Mouse (Mus musculus): ENCODE results near the gene Taf9. TPM values are rescaled to one million over a fixed set of nuclear protein-coding genes. Genes with fewer than 3 reads are reported as not detected.

Gene Taf9
- polyA plus RNA-seq, 1 experiment: not detected

DNA sequence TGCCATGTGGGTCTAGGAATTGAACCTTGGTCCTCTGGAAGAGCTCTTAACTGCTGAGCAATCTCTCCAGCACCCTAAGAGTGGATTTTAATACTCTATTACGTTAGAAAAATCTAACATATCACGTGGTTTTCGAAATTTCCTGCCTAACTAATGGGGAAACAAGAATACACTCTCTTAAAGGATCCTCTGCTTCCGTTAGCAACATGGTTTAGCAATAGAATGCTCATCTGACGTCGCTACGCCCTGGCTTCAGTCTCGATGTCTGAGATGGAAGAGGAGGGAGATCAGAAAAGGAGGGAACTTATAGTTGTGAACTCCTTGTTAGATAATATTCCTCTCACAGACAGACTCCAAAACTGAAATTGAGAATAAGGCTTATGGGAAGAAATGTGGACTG, 3.2 kb upstream of the Taf9 start:
- no peak overlapping the region for H3K27ac ChIP-seq (replicated peaks; ENCODE audit: low read depth, low read length)
- peaks cover 3% of the 10 kb centered on the region for H3K4me1 ChIP-seq (ENCODE audit: control insufficient read depth, insufficient read depth, insufficient read length, low read length)
- H3K4me3 ChIP-seq (ENCODE audit: insufficient read depth, low read depth, low read length): no peak overlapping the region

DNA sequence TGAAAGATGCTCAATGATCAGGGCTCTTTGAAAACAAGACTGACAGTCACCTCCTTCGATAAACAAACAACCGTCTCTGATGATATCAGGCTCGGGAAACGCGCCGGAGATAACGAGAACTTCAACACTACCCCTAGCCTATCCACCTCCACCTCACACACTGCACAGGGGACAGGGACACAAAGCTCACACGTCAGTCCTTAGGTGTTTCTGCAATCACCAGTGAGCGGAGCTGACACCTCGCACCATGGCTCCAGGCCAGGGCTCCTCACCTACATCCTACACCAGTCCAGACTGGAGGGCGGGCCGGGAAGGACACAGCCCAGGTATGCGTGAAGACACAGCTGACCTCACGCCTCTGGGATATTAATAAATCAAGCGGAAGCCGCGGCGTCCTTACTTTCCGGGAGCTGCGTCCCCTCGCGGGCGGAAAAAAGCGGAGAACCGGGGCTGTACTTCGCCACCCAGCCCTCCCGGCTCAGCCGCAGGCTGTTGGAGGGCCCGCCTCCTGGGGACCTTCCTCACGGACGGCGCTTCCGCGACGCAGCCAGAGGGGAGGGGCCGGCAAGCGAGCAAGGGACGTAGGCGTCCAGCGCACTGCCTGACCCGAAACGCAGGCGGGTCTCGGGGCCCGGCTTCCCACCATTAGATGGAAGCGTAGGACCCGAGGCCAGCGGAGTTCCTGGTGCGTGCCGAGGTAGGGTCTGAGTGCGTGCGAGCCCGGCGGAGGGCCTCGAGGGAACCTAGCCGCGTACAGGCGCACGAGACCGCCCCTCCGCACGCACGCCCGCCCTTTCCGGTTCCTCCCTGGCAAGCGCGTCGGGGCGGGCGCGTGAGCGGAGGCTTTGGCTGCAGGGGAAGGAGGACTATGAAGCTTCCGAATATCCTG, 585 bp upstream of the Taf9 start, which contains the start of the genes Ak6 and Rad17:
Ak6 (plus strand) TSS at position 430 of the 889 bp plus-strand sequence.
Rad17 (minus strand) TSS at position 502 of the 889 bp plus-strand sequence.
- Histone ChIP-seq H3K4me1 (ENCODE audit: control insufficient read depth, insufficient read depth, insufficient read length, low read length) (peaks cover 3% of the 10 kb centered on the region), H3K4me3 (ENCODE audit: insufficient read depth, low read depth, low read length) (peak within 1 kb of the TSS; percentile 84), H3K27ac (replicated peaks; ENCODE audit: low read depth, low read length) (peak within 1 kb of the TSS; percentile 99)

DNA sequence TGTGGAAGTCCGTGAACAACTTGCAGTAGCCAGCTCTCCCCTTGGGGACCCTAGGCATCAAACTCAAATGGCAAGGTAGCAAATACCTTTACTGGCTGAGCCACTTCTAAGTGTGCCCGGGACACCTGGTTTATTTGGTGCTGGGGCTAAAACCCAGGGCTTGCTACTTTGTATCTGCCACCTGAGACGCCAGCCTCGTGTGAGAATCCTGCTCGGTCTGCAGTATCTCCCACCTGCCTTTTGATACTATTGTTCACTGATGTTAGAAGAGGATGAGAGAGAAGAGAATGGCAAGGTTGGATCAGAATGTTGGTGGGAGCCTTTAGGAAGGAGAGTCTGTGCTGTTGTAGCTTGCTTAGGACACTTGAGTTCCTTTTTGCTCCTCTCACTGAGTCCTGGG, 6.7 kb downstream of the Taf9 start:
- Histone ChIP-seq H3K4me1 (ENCODE audit: control insufficient read depth, insufficient read depth, insufficient read length, low read length) (no peaks in the 10 kb centered on the region), H3K27ac (replicated peaks; ENCODE audit: low read depth, low read length) (no peak overlapping the region), H3K4me3 (ENCODE audit: insufficient read depth, low read depth, low read length) (no peak overlapping the region)

DNA sequence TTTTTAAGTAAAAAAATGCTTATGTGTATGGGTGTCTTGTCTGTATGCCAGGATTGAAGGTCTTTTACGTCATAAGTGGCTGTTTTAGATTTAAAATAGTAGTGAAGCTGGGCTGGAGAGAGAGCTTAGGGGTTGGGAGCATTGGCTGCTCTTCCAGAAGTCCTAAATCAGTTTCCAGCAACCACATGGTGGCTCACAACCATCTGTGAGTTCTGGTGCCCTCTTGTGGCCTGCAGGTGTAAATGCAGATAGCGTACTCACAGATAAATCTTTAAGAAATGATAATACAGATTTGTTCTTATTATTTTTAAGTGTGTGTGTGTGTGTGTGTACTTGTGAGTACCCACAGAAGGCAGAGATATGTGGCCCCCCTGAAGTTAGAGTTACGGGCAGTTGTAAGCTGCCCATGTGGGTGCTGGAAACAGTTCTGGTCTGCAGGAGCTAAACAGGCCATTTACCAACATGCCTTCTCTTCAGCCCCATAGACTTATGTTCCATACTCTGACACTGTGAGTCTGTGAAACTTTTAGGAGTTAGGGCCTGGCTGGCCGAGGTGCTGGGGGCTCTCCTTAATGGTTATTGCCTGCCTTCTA, 8.6 kb downstream of the Taf9 start:
- Histone ChIP-seq H3K4me1 (ENCODE audit: control insufficient read depth, insufficient read depth, insufficient read length, low read length) (no peaks in the 10 kb centered on the region), H3K4me3 (ENCODE audit: insufficient read depth, low read depth, low read length) (no peak overlapping the region), H3K27ac (replicated peaks; ENCODE audit: low read depth, low read length) (no peak overlapping the region)

DNA sequence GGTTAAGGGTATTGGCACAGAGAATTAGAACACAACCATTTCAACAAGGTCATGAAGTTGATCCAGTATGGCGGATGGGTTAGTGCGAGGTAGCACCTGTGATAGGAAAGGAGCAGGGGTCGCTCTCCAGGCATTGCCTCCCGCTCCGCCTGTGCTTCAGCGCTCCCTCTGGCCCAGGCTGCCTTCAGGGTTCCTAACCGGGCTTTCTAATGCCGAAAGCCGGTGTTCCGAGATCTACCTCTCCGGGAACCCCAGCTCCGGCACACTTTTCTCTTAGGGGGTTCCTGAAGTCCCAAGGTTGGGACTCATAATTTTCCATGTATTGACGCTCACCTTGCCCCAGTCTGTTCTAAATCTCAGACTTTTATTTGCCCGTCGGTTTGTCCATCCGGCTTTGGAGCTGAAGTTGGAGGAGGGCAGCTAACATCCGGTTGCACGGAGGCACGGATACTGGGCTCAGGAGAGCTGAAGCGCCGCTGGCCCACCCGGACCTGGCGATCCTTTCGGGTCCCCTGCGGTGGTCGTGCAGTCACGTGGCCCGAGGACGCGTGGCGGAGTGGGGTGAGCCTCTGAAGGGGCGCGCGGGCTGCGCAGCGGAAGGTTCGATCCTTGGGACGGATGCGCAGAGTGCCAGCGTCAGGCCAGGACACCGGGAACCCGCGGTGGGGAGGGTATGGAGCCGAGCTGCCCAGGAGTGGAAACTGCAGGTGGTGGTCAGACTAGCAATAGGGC, 18.1 kb downstream of the Taf9 start, which contains the start of gene Ccdc125:
Ccdc125 (plus strand) TSS at position 427 of the 732 bp plus-strand sequence.
- peak within 1 kb of the TSS; percentile 94 for H3K4me3 ChIP-seq (ENCODE audit: insufficient read depth, low read depth, low read length)
- peak within 1 kb of the TSS; percentile 62 for H3K27ac ChIP-seq (replicated peaks; ENCODE audit: low read depth, low read length)
- H3K4me1 ChIP-seq (ENCODE audit: control insufficient read depth, insufficient read depth, insufficient read length, low read length): no peaks in the 10 kb centered on the region; the same call in 1 of the 2 replicates

DNA sequence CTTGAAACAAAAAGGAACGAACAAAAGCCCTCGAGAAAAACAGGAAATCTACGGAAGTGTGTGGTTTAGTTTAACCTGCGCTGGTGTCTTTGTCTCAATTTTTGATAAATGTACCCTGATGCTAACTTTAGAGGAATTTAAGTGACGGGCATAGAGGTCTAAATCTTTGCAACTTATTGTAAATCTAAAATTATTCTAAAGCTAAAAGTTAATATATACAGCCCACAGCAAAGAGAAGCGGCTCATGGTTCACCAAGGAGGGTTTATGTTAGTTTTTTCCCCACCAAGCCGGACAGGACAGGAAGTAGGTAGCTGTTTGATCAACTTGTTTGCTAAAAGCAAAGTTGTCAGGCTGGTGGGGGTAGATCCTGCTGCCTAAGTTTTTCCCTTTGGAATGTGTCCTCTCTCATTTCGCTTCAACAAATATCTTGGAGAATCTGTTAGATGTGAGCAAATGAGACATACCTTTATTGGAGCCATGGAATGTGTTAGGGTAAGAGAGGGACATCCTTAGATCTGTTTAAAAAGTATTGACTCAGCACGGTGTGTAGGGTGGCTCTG, 18.9 kb downstream of the Taf9 start:
- H3K4me1 ChIP-seq (ENCODE audit: control insufficient read depth, insufficient read depth, insufficient read length, low read length): no peaks in the 10 kb centered on the region; the same call in 1 of the 2 replicates
- no peak overlapping the region for H3K27ac ChIP-seq (replicated peaks; ENCODE audit: low read depth, low read length)
- H3K4me3 ChIP-seq (ENCODE audit: insufficient read depth, low read depth, low read length): peak overlapping the region; percentile 94

DNA sequence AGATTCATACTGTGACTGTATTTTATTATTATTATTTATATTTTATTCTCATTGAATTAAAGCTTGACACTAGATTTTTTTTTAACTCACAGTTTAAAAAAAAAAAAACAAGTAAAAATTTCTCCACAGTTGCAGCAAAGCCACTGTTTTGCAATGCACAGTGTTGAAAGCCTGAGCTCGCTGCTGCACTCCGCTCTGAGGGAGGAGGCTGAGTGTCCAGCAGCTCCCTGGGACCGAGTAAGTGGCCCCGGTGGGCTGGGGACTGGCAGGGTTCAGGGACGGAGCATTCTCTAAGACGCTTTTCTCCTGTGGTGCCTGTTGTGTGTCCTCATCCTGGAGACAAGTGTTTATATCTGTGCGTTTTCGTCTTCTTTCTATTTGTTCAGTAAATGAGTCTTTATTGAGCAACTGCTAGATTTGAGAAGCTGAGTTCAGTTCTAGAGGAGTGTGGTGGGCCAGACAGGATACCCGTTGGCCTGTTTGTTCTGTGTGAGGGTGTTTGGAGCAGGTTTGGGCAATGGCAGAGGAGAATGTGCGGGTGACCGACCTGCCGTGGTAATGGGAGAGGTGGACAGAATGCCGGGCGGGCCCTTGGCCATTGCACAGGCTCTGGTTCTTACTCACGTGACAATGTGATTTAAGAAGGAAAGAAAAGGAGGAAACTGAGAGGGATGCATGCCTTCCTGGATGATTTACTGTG, 24.7 kb downstream of the Taf9 start:
- Histone ChIP-seq H3K4me1 (ENCODE audit: control insufficient read depth, insufficient read depth, insufficient read length, low read length) (no peaks in the 10 kb centered on the region; the same call in 1 of the 2 replicates), H3K27ac (replicated peaks; ENCODE audit: low read depth, low read length) (peak overlapping the region; percentile 71), H3K4me3 (ENCODE audit: insufficient read depth, low read depth, low read length) (peak overlapping the region; percentile 54)

DNA sequence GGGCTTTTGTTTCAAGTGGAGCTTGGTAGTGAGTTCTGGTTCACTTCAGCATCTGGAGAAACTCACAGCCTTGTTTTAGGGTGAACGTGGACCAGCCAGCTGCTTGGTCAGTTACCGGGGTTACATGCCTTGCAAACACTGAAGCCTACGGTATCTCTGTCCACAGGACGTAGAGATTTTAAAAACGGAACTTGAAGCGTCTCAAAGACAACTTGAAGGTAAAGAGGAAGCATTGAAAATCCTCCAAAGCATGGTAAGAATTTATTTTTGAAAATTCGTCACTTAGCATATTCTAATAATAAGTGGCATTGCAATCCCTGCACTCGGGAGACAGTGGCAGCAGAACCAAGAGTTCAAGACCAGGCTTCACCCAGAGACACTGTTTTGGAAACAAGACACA, 30.2 kb downstream of the Taf9 start:
- Histone ChIP-seq H3K4me1 (ENCODE audit: control insufficient read depth, insufficient read depth, insufficient read length, low read length) (no peaks in the 10 kb centered on the region), H3K4me3 (ENCODE audit: insufficient read depth, low read depth, low read length) (no peak overlapping the region), H3K27ac (replicated peaks; ENCODE audit: low read depth, low read length) (no peak overlapping the region)

DNA sequence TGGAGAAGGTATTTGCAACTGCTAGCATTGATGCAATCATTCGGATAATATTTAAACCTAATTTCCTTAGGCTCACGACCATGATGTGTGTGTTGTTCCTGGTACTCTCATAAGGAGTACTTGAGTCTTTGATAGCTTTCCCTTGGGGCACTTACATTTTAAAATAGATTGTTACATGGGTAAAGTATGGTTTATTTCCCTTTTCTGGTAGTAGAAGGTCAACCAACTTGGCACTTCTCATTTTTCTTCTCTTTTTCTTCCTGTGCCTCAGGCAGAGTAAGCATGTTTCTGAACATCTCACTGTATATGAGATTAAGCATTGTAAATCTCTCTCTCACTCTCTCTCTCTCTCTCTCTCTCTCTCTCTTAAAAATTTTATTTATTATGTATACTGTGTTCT, 31.5 kb downstream of the Taf9 start:
- H3K27ac ChIP-seq (replicated peaks; ENCODE audit: low read depth, low read length): no peak overlapping the region
- H3K4me3 ChIP-seq (ENCODE audit: insufficient read depth, low read depth, low read length): no peak overlapping the region
- no peaks in the 10 kb centered on the region for H3K4me1 ChIP-seq (ENCODE audit: control insufficient read depth, insufficient read depth, insufficient read length, low read length)

DNA sequence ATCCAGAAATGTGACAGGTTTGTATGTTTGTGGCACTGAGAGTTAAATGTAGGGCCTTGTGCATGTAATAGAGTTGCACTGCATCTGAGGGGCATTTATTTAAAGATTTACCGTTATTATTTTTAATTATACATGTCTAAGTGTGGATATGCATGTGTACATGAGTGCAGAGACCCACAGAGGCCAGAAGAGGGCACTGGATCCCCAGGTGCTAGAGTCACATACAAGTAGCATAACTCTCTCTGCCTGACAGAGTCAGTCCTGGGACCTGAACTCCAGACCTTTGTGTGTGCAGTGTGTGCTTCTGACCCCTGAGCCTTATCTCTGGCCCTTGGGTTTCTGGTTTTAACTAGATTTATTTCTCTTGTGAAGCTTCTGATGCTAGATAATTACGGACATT, 33.0 kb downstream of the Taf9 start:
- Histone ChIP-seq H3K27ac (replicated peaks; ENCODE audit: low read depth, low read length) (no peak overlapping the region), H3K4me1 (ENCODE audit: control insufficient read depth, insufficient read depth, insufficient read length, low read length) (no peaks in the 10 kb centered on the region), H3K4me3 (ENCODE audit: insufficient read depth, low read depth, low read length) (no peak overlapping the region)

DNA sequence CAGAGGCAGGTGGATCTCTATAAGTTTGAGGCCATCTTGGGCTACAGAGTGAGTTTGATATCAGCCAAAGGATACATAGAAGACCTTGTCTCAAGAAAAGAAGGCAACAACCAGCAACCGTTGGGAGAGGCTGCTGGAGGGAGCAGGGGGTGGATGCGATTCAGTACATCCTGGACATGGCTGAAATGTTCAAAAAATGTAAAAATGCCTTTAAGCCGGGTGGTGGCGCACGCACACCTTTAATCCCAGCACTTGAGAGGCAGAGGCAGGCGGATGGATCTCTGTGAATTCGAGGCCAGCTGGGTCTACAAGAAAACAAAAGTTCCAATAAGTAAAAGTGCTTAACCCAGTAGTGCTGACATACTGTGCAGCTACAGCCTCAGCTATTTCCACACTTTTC, 36.1 kb downstream of the Taf9 start:
- no peak overlapping the region for H3K27ac ChIP-seq (replicated peaks; ENCODE audit: low read depth, low read length)
- H3K4me1 ChIP-seq (ENCODE audit: control insufficient read depth, insufficient read depth, insufficient read length, low read length): no peaks in the 10 kb centered on the region
- no peak overlapping the region for H3K4me3 ChIP-seq (ENCODE audit: insufficient read depth, low read depth, low read length)

DNA sequence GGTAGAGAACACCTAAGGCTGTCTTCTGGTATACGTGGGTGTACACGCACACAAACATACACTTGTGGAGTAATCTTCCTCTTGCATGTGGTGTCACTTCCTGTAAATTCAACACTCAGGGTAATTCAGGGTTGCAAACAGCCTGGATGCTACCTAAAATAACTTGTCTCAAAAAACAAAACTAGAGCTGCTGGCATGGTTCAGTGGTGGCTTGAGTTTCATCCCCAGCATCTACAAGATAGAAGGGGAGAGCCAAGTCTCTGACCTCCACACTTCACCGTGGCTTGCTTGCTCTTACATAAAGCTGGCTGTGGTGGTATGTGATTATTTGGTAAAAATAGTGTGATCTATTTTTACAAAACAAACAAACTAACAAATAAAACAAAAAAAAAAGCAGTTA, 46.2 kb downstream of the Taf9 start:
- H3K4me3 ChIP-seq (ENCODE audit: insufficient read depth, low read depth, low read length): no peak overlapping the region

DNA sequence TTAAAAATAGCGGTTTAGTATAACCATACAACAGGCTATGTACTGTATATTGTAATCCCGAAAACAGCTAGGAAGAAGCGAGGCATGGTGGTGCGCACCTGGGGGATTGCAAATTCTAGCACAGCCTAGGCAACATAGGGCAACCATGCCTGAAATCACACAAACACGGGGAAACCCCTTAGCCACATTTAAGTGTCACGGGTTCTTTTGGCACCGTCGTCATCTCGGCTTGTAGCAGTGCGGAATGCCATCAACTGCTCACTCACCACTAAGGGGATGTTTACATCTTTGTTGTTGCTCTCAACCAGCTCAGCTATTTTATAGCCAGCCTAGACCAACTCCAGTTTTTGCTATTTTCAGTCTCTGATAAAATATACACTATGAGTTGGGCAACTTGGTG, 47.5 kb downstream of the Taf9 start:
- Histone ChIP-seq H3K4me3 (ENCODE audit: insufficient read depth, low read depth, low read length) (no peak overlapping the region), H3K27ac (replicated peaks; ENCODE audit: low read depth, low read length) (no peak overlapping the region), H3K4me1 (ENCODE audit: control insufficient read depth, insufficient read depth, insufficient read length, low read length) (no peaks in the 10 kb centered on the region)

More for the DNA sequence above, 46.2 kb downstream of the Taf9 start:
- no peak overlapping the region for H3K27ac ChIP-seq (replicated peaks; ENCODE audit: low read depth, low read length)
- no peaks in the 10 kb centered on the region for H3K4me1 ChIP-seq (ENCODE audit: control insufficient read depth, insufficient read depth, insufficient read length, low read length)

DNA sequence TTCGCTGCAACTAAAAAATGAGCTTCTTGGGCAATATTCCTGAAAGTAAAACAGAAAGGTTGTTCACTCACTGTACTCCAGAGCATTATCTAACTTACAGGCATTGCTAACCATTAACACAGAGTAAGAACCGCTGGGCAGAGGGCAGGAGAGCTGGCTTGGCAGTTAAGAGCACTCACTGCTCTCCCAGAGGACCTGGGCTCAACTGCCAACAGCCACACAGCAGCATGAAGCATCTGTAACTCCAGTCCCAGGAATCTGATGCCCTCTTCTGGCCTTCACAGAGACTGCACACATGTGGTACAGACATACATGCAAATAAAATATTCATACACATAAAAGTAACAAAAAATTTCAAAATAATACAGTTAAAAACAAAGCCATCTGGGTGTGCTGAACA, 52.1 kb downstream of the Taf9 start:
- Histone ChIP-seq H3K27ac (replicated peaks; ENCODE audit: low read depth, low read length) (no peak overlapping the region), H3K4me1 (ENCODE audit: control insufficient read depth, insufficient read depth, insufficient read length, low read length) (no peaks in the 10 kb centered on the region), H3K4me3 (ENCODE audit: insufficient read depth, low read depth, low read length) (no peak overlapping the region)
